Mouse (Mus musculus): Measurements from ENCODE around the gene Itk. TPM values are rescaled to one million over a fixed set of nuclear protein-coding genes. Genes with fewer than 3 reads are reported as not detected.

Itk gene
- polyA plus RNA-seq, 1 experiment from 2014 or later = 0.05 TPM

- Histone ChIP-seq H3K4me1 (replicated peaks; ENCODE audit: control insufficient read depth, insufficient read depth) (no peaks in the 10 kb centered on the region), H3K9me3 (ENCODE audit: control insufficient read depth, low read length) (no peaks in the 10 kb centered on the region), H3K27me3 (ENCODE audit: control insufficient read depth, insufficient read depth, low read length) (no peaks in the 10 kb centered on the region), H3K27ac (replicated peaks) (no peak overlapping the region), H3K4me2 (replicated peaks; ENCODE audit: low read depth) (no peak overlapping the region), H3K4me3 (ENCODE audit: low read depth, low read length) (no peak overlapping the region), H3K9ac (ENCODE audit: low read length) (no peak overlapping the region), H3K36me3 (ENCODE audit: control insufficient read depth, insufficient read depth, low read length) (no peaks in the 10 kb centered on the region)
- WGBS = 93% methylated on average over 9 of the region's 9 CpGs
- ATAC-seq (ENCODE audit: low FRiP score, low TSS enrichment) (no peak), DNase-seq (ENCODE audit: low spot score) (no peak)
- TF ChIP-seq CTCF (IDR thresholded peaks at IDR 0.05; ENCODE audit: low read depth) (no peak), EP300 (optimal IDR thresholded peaks at IDR 0.05) (no peak)
Measured at GRCm38 (mm10) chr11:46289561-46289960, 99.8 kb downstream of the Itk start.

- Histone ChIP-seq H3K36me3 (ENCODE audit: control insufficient read depth, insufficient read depth, low read length) (no peaks in the 10 kb centered on the region), H3K9ac (ENCODE audit: low read length) (no peak overlapping the region), H3K4me1 (replicated peaks; ENCODE audit: control insufficient read depth, insufficient read depth) (no peaks in the 10 kb centered on the region), H3K27ac (replicated peaks) (no peak overlapping the region), H3K9me3 (ENCODE audit: control insufficient read depth, low read length) (no peaks in the 10 kb centered on the region), H3K27me3 (ENCODE audit: control insufficient read depth, insufficient read depth, low read length) (no peaks in the 10 kb centered on the region), H3K4me3 (ENCODE audit: low read depth, low read length) (no peak overlapping the region), H3K4me2 (replicated peaks; ENCODE audit: low read depth) (no peak overlapping the region)
- no peak for TF ChIP-seq EP300 (optimal IDR thresholded peaks at IDR 0.05)
- no peak for TF ChIP-seq CTCF (IDR thresholded peaks at IDR 0.05; ENCODE audit: low read depth)
- 92% methylated on average over 4 of the region's 4 CpGs for WGBS
- no peak for DNase-seq (ENCODE audit: low spot score)
- no peak for ATAC-seq (ENCODE audit: low FRiP score, low TSS enrichment)
Measured at GRCm38 (mm10) chr11:46289022-46289421, 100.3 kb downstream of the Itk start.

- Histone ChIP-seq H3K4me3 (ENCODE audit: low read depth, low read length) (no peak overlapping the region), H3K27me3 (ENCODE audit: control insufficient read depth, insufficient read depth, low read length) (no peaks in the 10 kb centered on the region), H3K36me3 (ENCODE audit: control insufficient read depth, insufficient read depth, low read length) (no peaks in the 10 kb centered on the region), H3K27ac (replicated peaks) (no peak overlapping the region), H3K4me1 (replicated peaks; ENCODE audit: control insufficient read depth, insufficient read depth) (no peaks in the 10 kb centered on the region), H3K9me3 (ENCODE audit: control insufficient read depth, low read length) (no peaks in the 10 kb centered on the region), H3K4me2 (replicated peaks; ENCODE audit: low read depth) (no peak overlapping the region), H3K9ac (ENCODE audit: low read length) (no peak overlapping the region)
- 41% methylated on average over 5 of the region's 5 CpGs for WGBS
- ATAC-seq (ENCODE audit: low FRiP score, low TSS enrichment) = no peak
- TF ChIP-seq EP300 (optimal IDR thresholded peaks at IDR 0.05) (no peak), CTCF (IDR thresholded peaks at IDR 0.05; ENCODE audit: low read depth) (no peak)
- DNase-seq (ENCODE audit: low spot score) = no peak
Measured at GRCm38 (mm10) chr11:46288091-46288490, 101.2 kb downstream of the Itk start.

- DNase-seq (ENCODE audit: low spot score) (no peak), ATAC-seq (ENCODE audit: low FRiP score, low TSS enrichment) (no peak)
- H3K36me3 ChIP-seq (ENCODE audit: control insufficient read depth, insufficient read depth, low read length) = no peaks in the 10 kb centered on the region
- no peaks in the 10 kb centered on the region for H3K27me3 ChIP-seq (ENCODE audit: control insufficient read depth, insufficient read depth, low read length)
- no peak overlapping the region for H3K9ac ChIP-seq (ENCODE audit: low read length)
- WGBS = 48% methylated on average over 6 of the region's 6 CpGs
- no peak overlapping the region for H3K4me2 ChIP-seq (replicated peaks; ENCODE audit: low read depth)
- H3K4me3 ChIP-seq (ENCODE audit: low read depth, low read length) = no peak overlapping the region
- TF ChIP-seq EP300 (optimal IDR thresholded peaks at IDR 0.05) (no peak), CTCF (IDR thresholded peaks at IDR 0.05; ENCODE audit: low read depth) (no peak)
- H3K9me3 ChIP-seq (ENCODE audit: control insufficient read depth, low read length) = no peaks in the 10 kb centered on the region
- H3K4me1 ChIP-seq (replicated peaks; ENCODE audit: control insufficient read depth, insufficient read depth) = no peaks in the 10 kb centered on the region
- H3K27ac ChIP-seq (replicated peaks) = no peak overlapping the region
Measured at GRCm38 (mm10) chr11:46286803-46287202, 102.5 kb downstream of the Itk start.

- no peaks in the 10 kb centered on the region for H3K4me1 ChIP-seq (replicated peaks; ENCODE audit: control insufficient read depth, insufficient read depth)
- TF ChIP-seq CTCF (IDR thresholded peaks at IDR 0.05; ENCODE audit: low read depth) (no peak), EP300 (optimal IDR thresholded peaks at IDR 0.05) (no peak)
- 89% methylated on average over 6 of the region's 6 CpGs for WGBS
Measured at GRCm38 (mm10) chr11:46283800-46284199, 105.5 kb downstream of the Itk start.

GRCm38 (mm10) chr11:46282612-46283011, 106.7 kb downstream of the Itk start:
- Histone ChIP-seq H3K27me3 (ENCODE audit: control insufficient read depth, insufficient read depth, low read length) (no peaks in the 10 kb centered on the region), H3K27ac (replicated peaks) (no peak overlapping the region), H3K9ac (ENCODE audit: low read length) (no peak overlapping the region), H3K9me3 (ENCODE audit: control insufficient read depth, low read length) (no peaks in the 10 kb centered on the region), H3K4me3 (ENCODE audit: low read depth, low read length) (no peak overlapping the region), H3K4me2 (replicated peaks; ENCODE audit: low read depth) (no peak overlapping the region), H3K36me3 (ENCODE audit: control insufficient read depth, insufficient read depth, low read length) (no peaks in the 10 kb centered on the region), H3K4me1 (replicated peaks; ENCODE audit: control insufficient read depth, insufficient read depth) (no peaks in the 10 kb centered on the region)
- ATAC-seq (ENCODE audit: low FRiP score, low TSS enrichment) (no peak), DNase-seq (ENCODE audit: low spot score) (no peak)
- WGBS = 84% methylated on average over 5 of the region's 5 CpGs
- TF ChIP-seq EP300 (optimal IDR thresholded peaks at IDR 0.05) = no peak
- TF ChIP-seq CTCF (IDR thresholded peaks at IDR 0.05; ENCODE audit: low read depth) = no peak

More at GRCm38 (mm10) chr11:46283800-46284199, 105.5 kb downstream of the Itk start:
- no peak overlapping the region for H3K9ac ChIP-seq (ENCODE audit: low read length)
- no peaks in the 10 kb centered on the region for H3K27me3 ChIP-seq (ENCODE audit: control insufficient read depth, insufficient read depth, low read length)
- no peak overlapping the region for H3K4me2 ChIP-seq (replicated peaks; ENCODE audit: low read depth)
- H3K36me3 ChIP-seq (ENCODE audit: control insufficient read depth, insufficient read depth, low read length) = no peaks in the 10 kb centered on the region
- H3K9me3 ChIP-seq (ENCODE audit: control insufficient read depth, low read length) = no peaks in the 10 kb centered on the region
- ATAC-seq (ENCODE audit: low FRiP score, low TSS enrichment) (no peak), DNase-seq (ENCODE audit: low spot score) (no peak)
- H3K27ac ChIP-seq (replicated peaks) = no peak overlapping the region
- H3K4me3 ChIP-seq (ENCODE audit: low read depth, low read length) = no peak overlapping the region

Data from stomach, postnatal 0 days (tissue).